ENCODE assay signal across 21 mouse cellular contexts in genomic region chr11:113586423-113586822, GRCm38 (mm10). TPM values are rescaled to one million over a fixed set of nuclear protein-coding genes. Genes with fewer than 3 reads are reported as not detected.
DNase-seq lines count a peak whose midpoint lies in the region; ATAC-seq and TF ChIP-seq lines count a peak whose summit lies in the region.
"Had no signal": no experiment of that assay in that cellular context is flagged by ENCODE, and none has a peak within 500 bp of the region (broad histone marks: within the 10 kb centered on the region; RNA-seq: fewer than 3 reads in every experiment).

No protein-coding gene starts in this region.

- peaks cover 38% of the 10 kb centered on the region for H3K4me1 ChIP-seq in midbrain, embryonic 10.5 days
- H3K4me1 ChIP-seq in midbrain, embryonic 16.5 days (ENCODE audit: control insufficient read depth, insufficient read depth, low read length): no peaks in the 10 kb centered on the region; the same call in 1 of the 2 replicates
- H3K4me1 ChIP-seq in limb, embryonic 10.5 days: peaks cover 17% of the 10 kb centered on the region

- ATAC-seq in midbrain, embryonic 16.5 days: no peak
- ATAC-seq in Patski: peak; percentile 28
- ATAC-seq: activated CD4-positive, CD25-positive, alpha-beta regulatory T cell, adult 4 months; forebrain, embryonic 14.5 days; liver, postnatal 0 days had no signal

- H3K9me3 ChIP-seq in midbrain, embryonic 10.5 days (replicated peaks): no peaks in the 10 kb centered on the region
- no peaks in the 10 kb centered on the region for H3K9me3 ChIP-seq in midbrain, embryonic 16.5 days (replicated peaks; ENCODE audit: control insufficient read depth, low read length, poor library complexity, severe bottlenecking)
- H3K9me3 ChIP-seq in limb, embryonic 10.5 days (replicated peaks): no peaks in the 10 kb centered on the region
- H3K9me3 ChIP-seq: embryonic facial prominence, embryonic 12.5 days; hindbrain, embryonic 15.5 days had no signal

- POLR2A ChIA-PET in Patski (lab: Charles Lee): no interaction called here

- no peak for DNase-seq in midbrain, embryonic 10.5 days (ENCODE audit: low spot score)
- DNase-seq in Patski (ENCODE audit: low read depth, low spot score): no peak
- DNase-seq in embryo, embryonic 11 days: peak; percentile 39
- DNase-seq in limb, embryonic 10.5 days (ENCODE audit: low spot score): peak; percentile 54
- no peak for DNase-seq in layer of hippocampus, postnatal 25 days (ENCODE audit: extremely low spot score in 1 of 2, low spot score in 1 of 2)
- DNase-seq in ovary, postnatal 36 days (ENCODE audit: low spot score): no peak
- DNase-seq: adrenal gland, postnatal 10 days; cerebellum, postnatal 14 days; kidney, adult 11 months; liver; liver, postnatal 0 days; right cerebral cortex, adult 18-20 months had no signal

- no peak for TF ChIP-seq CTCF in Patski (IDR thresholded peaks at IDR 0.05)

- CTCF ChIA-PET in Patski (lab: Charles Lee): no interaction called here

- H3K9ac ChIP-seq in midbrain, embryonic 16.5 days (ENCODE audit: low read depth, low read length): no peak overlapping the region
- H3K9ac ChIP-seq: embryonic facial prominence, embryonic 12.5 days; hindbrain, embryonic 15.5 days; liver, postnatal 0 days had no signal

- H3K27ac ChIP-seq in midbrain, embryonic 10.5 days (replicated peaks): peak overlapping the region; percentile 69
- no peak overlapping the region for H3K27ac ChIP-seq in midbrain, embryonic 16.5 days (ENCODE audit: low read length)
- H3K27ac ChIP-seq in limb, embryonic 10.5 days: 0 out of 2 replicates have a peak overlapping the region, but pooled peaks have one; percentile 15
- H3K27ac ChIP-seq: embryonic facial prominence, embryonic 12.5 days; hindbrain, embryonic 15.5 days had no signal

- no peaks in the 10 kb centered on the region for H3K27me3 ChIP-seq in midbrain, embryonic 10.5 days (ENCODE audit: low read depth, poor library complexity, severe bottlenecking)
- no peaks in the 10 kb centered on the region for H3K27me3 ChIP-seq in midbrain, embryonic 16.5 days (ENCODE audit: control insufficient read depth, insufficient read depth, low read depth, low read length)
- no peaks in the 10 kb centered on the region for H3K27me3 ChIP-seq in Patski
- no peaks in the 10 kb centered on the region for H3K27me3 ChIP-seq in limb, embryonic 10.5 days (ENCODE audit: low read depth, poor library complexity, severe bottlenecking)
- H3K27me3 ChIP-seq: embryonic facial prominence, embryonic 12.5 days; hindbrain, embryonic 15.5 days had no signal

- H3K36me3 ChIP-seq in midbrain, embryonic 10.5 days: no peaks in the 10 kb centered on the region
- no peaks in the 10 kb centered on the region for H3K36me3 ChIP-seq in midbrain, embryonic 16.5 days (ENCODE audit: control insufficient read depth, insufficient read depth, low read length)
- no peaks in the 10 kb centered on the region for H3K36me3 ChIP-seq in limb, embryonic 10.5 days
- H3K36me3 ChIP-seq: embryonic facial prominence, embryonic 12.5 days; hindbrain, embryonic 15.5 days had no signal

- in situ Hi-C loops in Patski (cut with MboI; ENCODE audit: low pct_unique_long_range_greater_than_20kb): no loop called here

- H3K4me2 ChIP-seq in midbrain, embryonic 16.5 days (ENCODE audit: low read length): no peak overlapping the region
- H3K4me2 ChIP-seq: embryonic facial prominence, embryonic 12.5 days; hindbrain, embryonic 15.5 days had no signal

- 41% methylated on average over 6 of the region's 6 CpGs for WGBS in midbrain, embryonic 10.5 days
- 26% methylated on average over 6 of the region's 6 CpGs for WGBS in midbrain, embryonic 16.5 days
- WGBS in limb, embryonic 10.5 days: 39% methylated on average over 6 of the region's 6 CpGs

- H3K4me3 ChIP-seq in midbrain, embryonic 10.5 days: no peak overlapping the region
- no peak overlapping the region for H3K4me3 ChIP-seq in midbrain, embryonic 16.5 days (ENCODE audit: low read depth, low read length)
- H3K4me3 ChIP-seq in limb, embryonic 10.5 days: no peak overlapping the region
- H3K4me3 ChIP-seq: embryonic facial prominence, embryonic 12.5 days; erythroblast, embryonic 14.5 days; hindbrain, embryonic 15.5 days had no signal

RNA-seq across cellular contexts. Expression of gene Sstr2, which starts 32.7 kb away (rescaled TPM):
- polyA plus RNA-seq in midbrain, embryonic 10.5 days (2016; fragmentation: Nextera tagmentation; extraction: Ambion mirVana): 5.3 and 8.7 TPM in 2 replicates
- 15.5 and 17.3 TPM in 2 replicates for polyA plus RNA-seq in midbrain, embryonic 16.5 days (2015; fragmentation: Nextera tagmentation; extraction: Ambion mirVana)
- polyA plus RNA-seq in Patski (2021): 2.1 TPM
- 0.55 and 0.68 TPM in 2 replicates for polyA plus RNA-seq in limb, embryonic 10.5 days (2016; fragmentation: Nextera tagmentation; extraction: Ambion mirVana)
- 10 to 100 TPM; 25.6 to 27.3 TPM for total RNA-seq in layer of hippocampus, postnatal 25 days (2021)
- total RNA-seq: megakaryocyte-erythroid progenitor cell, adult 5-6 weeks; neutrophil, adult 5-6 weeks had no signal
- polyA plus RNA-seq: activated CD4-positive, CD25-positive, alpha-beta regulatory T cell, adult 4 months; erythroblast, embryonic 14.5 days; heart, postnatal 0 days had no signal

Comparison
In these comparisons a context has a peak if more than half of its experiments do, and no peak if none do; other contexts are left out.
1. DNase-seq: peak in embryo, embryonic 11 days (single experiment) and limb, embryonic 10.5 days (single experiment); none in midbrain, embryonic 10.5 days (single experiment), Patski (single experiment), layer of hippocampus, postnatal 25 days (0 of 2) and ovary, postnatal 36 days (single experiment).